Mouse (Mus musculus) midbrain, embryonic 11.5 days (tissue): ENCODE measurements around the gene C1galt1c1. TPM values are rescaled to one million over a fixed set of nuclear protein-coding genes. Genes with fewer than 3 reads are reported as not detected.

ENCODE experiments used
- ATAC-seq: fragments of 200-750 bp; cut with Nextera tagmentation; 2 replicates; pipeline ENCODE4 v1.8.0; 2017; ENCODE audit warnings: moderate TSS enrichment, moderate library complexity; ENCODE audit not compliant: low FRiP score
- DNase-seq: peaks from one replicate; pipeline ENCODE4 v3.0.0; 2015; ENCODE audit warnings: low spot score; ENCODE audit errors: missing footprints
- H3K27ac ChIP-seq: fragments of 300-500 bp; sonication (generic); 2 replicates; pipeline ENCODE4 v1.5.1; 2014; ENCODE audit warnings: low read depth, low read length
- H3K27me3 ChIP-seq: fragments of 300-500 bp; sonication (generic); 2 replicates; pipeline ENCODE4 v1.6.1; 2014; ENCODE audit warnings: mild to moderate bottlenecking, low read length, moderate library complexity, mixed read lengths; ENCODE audit not compliant: control insufficient read depth, insufficient read depth
- H3K36me3 ChIP-seq: fragments of 300-500 bp; sonication (generic); 2 replicates; pipeline ENCODE4 v1.6.1; 2014; ENCODE audit warnings: mild to moderate bottlenecking, low read length, moderate library complexity, mixed read lengths; ENCODE audit not compliant: control insufficient read depth, insufficient read depth
- H3K4me1 ChIP-seq: fragments of 300-500 bp; sonication (generic); 2 replicates; pipeline ENCODE4 v1.6.1; 2014; ENCODE audit warnings: low read length; ENCODE audit not compliant: control insufficient read depth, insufficient read depth
- H3K4me2 ChIP-seq: fragments of 300-500 bp; sonication (generic); 2 replicates; pipeline ENCODE4 v1.6.1; 2014; ENCODE audit warnings: mild to moderate bottlenecking, moderate library complexity
- H3K4me3 ChIP-seq: fragments of 300-500 bp; sonication (generic); 2 replicates; pipeline ENCODE4 v1.5.1; 2014; ENCODE audit warnings: low read depth, low read length
- H3K9ac ChIP-seq: fragments of 300-500 bp; sonication (generic); 2 replicates; pipeline ENCODE4 v1.6.1; 2014; ENCODE audit warnings: low read length
- H3K9me3 ChIP-seq: fragments of 300-500 bp; sonication (generic); 2 replicates; pipeline ENCODE4 v1.6.1; 2016; ENCODE audit warnings: low read length; ENCODE audit not compliant: control insufficient read depth
- WGBS: fragments of 180-500 bp; shearing (Covaris S2); extraction: QIAGEN DNeasy Blood & Tissue Kit; methylation state at CpG from one replicate; pipeline ENCODE4 v1.1.7; 2014; 5-methylcytosine and 5-hydroxymethylcytosine counted together
- polyA plus RNA-seq: library from polyadenylated mRNA; unstranded; fragments of >200 nt; fragmentation: Nextera tagmentation; extraction: Ambion mirVana; gene quantifications from 2 replicates; pipeline ENCODE4 v1.2.1, GENCODE M21; 2014

The C1galt1c1 gene
- polyA plus RNA-seq, 1 experiment from 2014 or later, result 23.7 TPM

DNA sequence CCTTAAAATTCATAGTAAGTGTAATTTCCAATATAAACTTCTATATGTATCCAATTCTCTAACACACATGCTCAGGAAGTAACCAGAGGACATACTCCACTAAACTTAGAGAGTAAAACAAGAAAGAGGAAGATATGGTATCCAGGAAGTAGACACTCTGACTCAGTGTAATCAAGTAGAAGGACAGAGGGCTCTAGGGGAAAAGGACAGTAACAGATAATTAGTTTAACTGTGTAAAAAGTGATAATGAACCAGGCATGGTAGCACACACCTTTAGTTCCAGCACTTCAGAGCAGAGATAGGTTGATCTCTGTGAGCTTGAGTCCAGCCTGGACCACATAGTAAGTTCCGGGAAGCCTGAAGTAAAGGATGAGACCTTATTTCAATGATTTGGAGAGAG lies 53.7 kb downstream of the C1galt1c1 start:
- no peak for ATAC-seq

More for the DNA sequence above, 53.7 kb downstream of the C1galt1c1 start:
- Histone ChIP-seq H3K27ac (no peak overlapping the region), H3K9ac (no peak overlapping the region), H3K27me3 (no peaks in the 10 kb centered on the region), H3K36me3 (no peaks in the 10 kb centered on the region), H3K4me3 (no peak overlapping the region), H3K4me2 (no peak overlapping the region), H3K9me3 (no peaks in the 10 kb centered on the region), H3K4me1 (no peaks in the 10 kb centered on the region)
- DNase-seq, result no peak
- 100% methylated on average over 1 of the region's 1 CpGs for WGBS

Other genes starting within 250 kb of the C1galt1c1 start
- 90.1 and 98.7 TPM in 2 replicates for gene Lamp2, start 178.6 kb downstream of the C1galt1c1 start, polyA plus RNA-seq
- 45.6 and 46.8 TPM in 2 replicates for gene Cul4b, start 58.9 kb downstream of the C1galt1c1 start, polyA plus RNA-seq
- 106 and 108 TPM in 2 replicates for gene Mcts1, start 34.5 kb downstream of the C1galt1c1 start, polyA plus RNA-seq
- not detected in 2 replicates for gene 6030498E09Rik, start 137.6 kb upstream of the C1galt1c1 start, polyA plus RNA-seq